Mouse (Mus musculus) CH12.LX (cell line): Measurements from ENCODE around the gene Pgd. TPM values are rescaled to one million over a fixed set of nuclear protein-coding genes. Genes with fewer than 3 reads are reported as not detected.

Source experiments
- DNase-seq: peaks from one replicate; pipeline ENCODE4 v3.0.0-alpha.2; 2013; ENCODE audit errors: extremely low read depth
- H3K27ac ChIP-seq: 2 replicates; pipeline ENCODE4 v1.5.1; 2012; ENCODE audit warnings: low read depth, mild to moderate bottlenecking, control low read depth, moderate library complexity; ENCODE audit not compliant: insufficient read depth
- H3K27me3 ChIP-seq: replicated peaks from 2 replicates; pipeline ENCODE3; 2012; ENCODE audit warnings: inconsistent platforms
- H3K36me3 ChIP-seq, 2 experiments: replicated peaks in 1 of 2; 2 replicates each; pipeline versions ENCODE3 to v1.6.1; 2012; ENCODE audit warnings: inconsistent platforms in 1 of 2, low read length in 1 of 2, mild to moderate bottlenecking in 1 of 2, mixed read lengths in 1 of 2, moderate library complexity in 1 of 2; ENCODE audit not compliant: control insufficient read depth in 1 of 2, insufficient read depth in 1 of 2
- H3K4me1 ChIP-seq, 2 experiments: 2 replicates each; pipeline ENCODE4 v1.6.1; 2012; ENCODE audit warnings: inconsistent platforms in 1 of 2, moderate library complexity in 1 of 2; ENCODE audit not compliant: insufficient read depth in 2 of 2, control insufficient read depth in 1 of 2
- H3K4me2 ChIP-seq: 2 replicates; pipeline ENCODE4 v1.6.1; 2012; ENCODE audit warnings: low read depth, mild to moderate bottlenecking, control low read depth; ENCODE audit not compliant: poor library complexity, insufficient read depth, severe bottlenecking
- H3K4me3 ChIP-seq, 3 experiments: fragments of 150-350 bp in 1 of 3; sonication (generic) in 1 of 3; replicated peaks in 1 of 3; 2 replicates each; pipeline versions ENCODE3 to v1.5.1; 2011 to 2012; ENCODE audit warnings: low read depth in 2 of 3, low read length in 2 of 3, mild to moderate bottlenecking in 2 of 3, moderate library complexity in 2 of 3, control low read depth in 1 of 3, improper control_type of control experiment in 1 of 3, inconsistent platforms in 1 of 3, mixed read lengths in 1 of 3; ENCODE audit not compliant: poor library complexity in 1 of 3
- H3K79me2 ChIP-seq: replicated peaks from 2 replicates; pipeline ENCODE4 v1.6.1; 2012; ENCODE audit warnings: mild to moderate bottlenecking, moderate library complexity; ENCODE audit not compliant: control insufficient read depth, poor library complexity, insufficient read depth, severe bottlenecking; ENCODE audit errors: extremely low read depth
- H3K9ac ChIP-seq: 2 replicates; pipeline ENCODE4 v1.6.1; 2012; ENCODE audit warnings: low read depth, mild to moderate bottlenecking, control low read depth, moderate library complexity; ENCODE audit not compliant: insufficient read depth
- H3K9me3 ChIP-seq: replicated peaks from 2 replicates; pipeline ENCODE3; 2012; ENCODE audit warnings: low read length, inconsistent platforms, mixed read lengths
- CTCF ChIP-seq, 2 experiments: IDR thresholded peaks in 1 of 2; conservative IDR thresholded peaks in 1 of 2; 2 replicates each; pipeline ENCODE4 v1.5.1; 2011 to 2012; ENCODE audit warnings: low read depth in 2 of 2, low read length in 2 of 2, improper control_type of control experiment in 1 of 2, inconsistent platforms in 1 of 2, mild to moderate bottlenecking in 1 of 2, moderate library complexity in 1 of 2
- E2F4 ChIP-seq: IDR thresholded peaks from 2 replicates; pipeline ENCODE4 v1.6.1; 2011; ENCODE audit warnings: low read depth, low read length, improper control_type of control experiment; ENCODE audit not compliant: insufficient replicate concordance
- ELF1 ChIP-seq: IDR thresholded peaks from 2 replicates; pipeline ENCODE4 v1.6.1; 2014; ENCODE audit warnings: low read depth, mild to moderate bottlenecking, inconsistent platforms, low read length, improper control_type of control experiment
- ETS1 ChIP-seq: conservative IDR thresholded peaks from 2 replicates; pipeline ENCODE4 v1.6.1; 2012; ENCODE audit warnings: low read depth, mild to moderate bottlenecking, inconsistent platforms, low read length, improper control_type of control experiment, moderate library complexity
- HCFC1 ChIP-seq: IDR thresholded peaks from 2 replicates; pipeline ENCODE4 v1.6.1; 2012; ENCODE audit warnings: low read depth, mild to moderate bottlenecking, inconsistent platforms, low read length, improper control_type of control experiment
- JUN ChIP-seq: IDR thresholded peaks from 2 replicates; pipeline ENCODE4 v1.6.1; 2011; ENCODE audit warnings: low read depth, mild to moderate bottlenecking, low read length, improper control_type of control experiment, moderate library complexity; ENCODE audit not compliant: insufficient read depth
- JUND ChIP-seq: conservative IDR thresholded peaks from 2 replicates; pipeline ENCODE4 v1.6.1; 2011; ENCODE audit warnings: low read depth, low read length, improper control_type of control experiment
- KAT2A ChIP-seq: IDR thresholded peaks from 2 replicates; pipeline ENCODE4 v1.6.1; 2012; ENCODE audit warnings: low read length, improper control_type of control experiment, inconsistent platforms; ENCODE audit not compliant: insufficient replicate concordance
- MAFK ChIP-seq: IDR thresholded peaks from 2 replicates; pipeline ENCODE4 v1.6.1; 2011; ENCODE audit warnings: low read length, improper control_type of control experiment; ENCODE audit not compliant: insufficient replicate concordance
- MAX ChIP-seq: IDR thresholded peaks from 2 replicates; pipeline ENCODE4 v1.6.1; 2011; ENCODE audit warnings: low read length, improper control_type of control experiment
- MAZ ChIP-seq: IDR thresholded peaks from 2 replicates; pipeline ENCODE4 v1.6.1; 2012; ENCODE audit warnings: low read depth, mild to moderate bottlenecking, inconsistent platforms, low read length, improper control_type of control experiment, moderate library complexity
- MXI1 ChIP-seq: IDR thresholded peaks from 2 replicates; pipeline ENCODE4 v1.6.1; 2011; ENCODE audit warnings: mild to moderate bottlenecking, low read depth, low read length, improper control_type of control experiment
- MYC ChIP-seq: IDR thresholded peaks from 2 replicates; pipeline ENCODE4 v1.6.1; 2011; ENCODE audit warnings: low read depth, mild to moderate bottlenecking, improper control_type of control experiment, low read length
- NRF1 ChIP-seq: IDR thresholded peaks from 2 replicates; pipeline ENCODE4 v1.6.1; 2014; ENCODE audit warnings: low read depth, mild to moderate bottlenecking, inconsistent platforms, low read length, improper control_type of control experiment, moderate library complexity
- TCF12 ChIP-seq: IDR thresholded peaks from 2 replicates; pipeline ENCODE4 v1.6.1; 2014; ENCODE audit warnings: low read depth, mild to moderate bottlenecking, inconsistent platforms, low read length, improper control_type of control experiment
- USF2 ChIP-seq: conservative IDR thresholded peaks from 2 replicates; pipeline ENCODE4 v1.6.1; 2011; ENCODE audit warnings: low read depth, low read length, improper control_type of control experiment
- ZC3H11A ChIP-seq: IDR thresholded peaks from 2 replicates; pipeline ENCODE4 v1.6.1; 2012; ENCODE audit warnings: low read depth, mild to moderate bottlenecking, inconsistent platforms, low read length, improper control_type of control experiment
- dilution Hi-C: fragments of 300-500 bp; cut with MboI; formaldehyde crosslinking; loops from 2 replicates; pipeline ENCODE4 v1.14.3; 2020; ENCODE audit warnings: low sequenced_read_pairs; ENCODE audit not compliant: extremely low pct_unique_long_range_greater_than_20kb, extremely low pct_ligation_motif_present
- in situ Hi-C: fragments of 300-500 bp; cut with MboI; formaldehyde crosslinking; loops from 3 replicates; pipeline ENCODE4 v1.14.3; 2019; ENCODE audit warnings: low sequenced_read_pairs, low pct_ligation_motif_present, low pct_unique_long_range_greater_than_20kb, mixed read lengths
- polyA plus RNA-seq: library from polyadenylated mRNA; unstranded; fragments of >175 nt; gene quantifications from 2 replicates; pipeline ENCODE4 v1.2.1, GENCODE M21; 2012; ENCODE audit warnings: low read depth; ENCODE audit not compliant: insufficient read length
- total RNA-seq, 2 experiments: library from RNA; depleted of rRNA; stranded (reverse); fragments of 300-350 nt in 1 of 2; fragments of >200 nt in 1 of 2; gene quantifications; 2 replicates each; pipeline ENCODE4 v1.2.3; 2012 to 2014

Gene Pgd
- total and polyA plus RNA-seq, 3 experiments, result 50.1 to 251 (median 51.6) TPM

DNA sequence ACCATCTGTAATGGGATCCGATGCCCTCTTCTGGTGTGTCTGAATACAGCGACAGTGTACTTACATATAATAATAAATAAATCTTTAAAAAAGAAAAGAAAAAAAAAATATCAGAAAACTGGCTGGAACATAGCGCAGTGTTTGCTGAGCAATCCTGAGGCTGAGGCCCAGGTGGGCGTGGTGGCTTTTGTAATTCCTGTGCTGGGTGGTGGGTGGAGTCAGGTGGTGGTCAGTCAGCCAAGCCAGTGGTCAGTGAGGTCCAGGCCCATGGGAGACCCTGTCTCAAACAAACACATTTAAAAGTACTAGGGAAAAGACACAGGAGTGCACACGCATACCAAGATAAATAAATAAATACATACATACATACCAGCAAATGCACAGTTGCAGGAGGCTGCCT lies 5.5 kb upstream of the Pgd start:
- no peak overlapping the region for H3K4me3 ChIP-seq
- no peaks in the 10 kb centered on the region for H3K27me3 ChIP-seq
- H3K4me2 ChIP-seq, result no peak overlapping the region
- dilution Hi-C loops, result no loop called here
- peaks cover 0 to 27% of the 10 kb centered on the region in 2 experiments; a peak in 2 of 4 replicates for H3K4me1 ChIP-seq
- no peaks in the 10 kb centered on the region for H3K9me3 ChIP-seq
- no peak overlapping the region for H3K9ac ChIP-seq
- no peaks in the 10 kb centered on the region for H3K79me2 ChIP-seq
- in situ Hi-C loops, result loop anchor here (25.0 kb wide), 1 partner anchor 540 kb away; the partner anchor contains the start of gene Pik3cd
- TF ChIP-seq MAFK, result no peak
- TF ChIP-seq ELF1, result no peak
- TF ChIP-seq HCFC1, result no peak
- peaks cover 7% of the 10 kb centered on the region in 2 experiments for H3K36me3 ChIP-seq
- DNase-seq, result no peak
- H3K27ac ChIP-seq, result no peak overlapping the region

DNA sequence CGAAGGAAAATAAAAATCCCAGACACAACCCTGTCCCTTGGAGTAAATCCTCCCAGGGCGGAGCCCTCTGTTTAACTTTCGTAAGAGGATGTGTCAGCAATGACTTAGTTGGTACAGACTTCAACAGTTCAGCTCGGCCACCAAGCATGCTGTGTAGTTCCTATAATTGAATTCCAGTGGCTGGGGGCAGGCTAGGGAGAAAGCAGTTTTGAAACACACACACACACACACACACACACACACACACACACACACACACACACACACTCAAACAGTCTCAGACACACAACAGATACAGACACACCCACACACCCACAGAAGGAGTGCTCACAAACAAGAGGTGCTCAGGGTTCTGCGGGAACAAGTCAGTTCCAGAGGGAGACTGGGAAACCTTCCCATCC lies 5.0 kb upstream of the Pgd start:
- dilution Hi-C loops (no loop called here), in situ Hi-C loops (loop anchor here (25.0 kb wide), 1 partner anchor 541 kb away; the partner anchor contains the start of gene Pik3cd)
- no peak overlapping the region for H3K9ac ChIP-seq
- no peak for TF ChIP-seq MXI1
- no peak for TF ChIP-seq ETS1
- no peak for TF ChIP-seq KAT2A
- TF ChIP-seq JUND, result no peak
- TF ChIP-seq CTCF (conservative IDR thresholded peaks at IDR 0.05 in 1 of 2, IDR thresholded peaks at IDR 0.05 in 1 of 2; ENCODE audit: low read depth in 2 of 2, low read length in 2 of 2), result no peak
- TF ChIP-seq MAX, result no peak
- TF ChIP-seq JUN, result no peak
- TF ChIP-seq USF2, result no peak
- TF ChIP-seq E2F4, result no peak
- TF ChIP-seq TCF12, result no peak
- TF ChIP-seq ZC3H11A, result no peak
- TF ChIP-seq MYC, result no peak
- no peak for TF ChIP-seq NRF1
- TF ChIP-seq MAZ, result no peak
- H3K36me3 ChIP-seq, result peaks cover 5 to 6% of the 10 kb centered on the region in 2 experiments
- no peak overlapping the region for H3K4me3 ChIP-seq
- H3K27me3 ChIP-seq, result no peaks in the 10 kb centered on the region
- H3K4me1 ChIP-seq, result peaks cover 0 to 27% of the 10 kb centered on the region in 2 experiments; a peak in 2 of 4 replicates
- DNase-seq, result no peak
- H3K4me2 ChIP-seq, result no peak overlapping the region
- no peaks in the 10 kb centered on the region for H3K79me2 ChIP-seq
- no peaks in the 10 kb centered on the region for H3K9me3 ChIP-seq
- H3K27ac ChIP-seq, result no peak overlapping the region
